Mouse (Mus musculus): ENCODE data around the gene Slc25a26.

DNA sequence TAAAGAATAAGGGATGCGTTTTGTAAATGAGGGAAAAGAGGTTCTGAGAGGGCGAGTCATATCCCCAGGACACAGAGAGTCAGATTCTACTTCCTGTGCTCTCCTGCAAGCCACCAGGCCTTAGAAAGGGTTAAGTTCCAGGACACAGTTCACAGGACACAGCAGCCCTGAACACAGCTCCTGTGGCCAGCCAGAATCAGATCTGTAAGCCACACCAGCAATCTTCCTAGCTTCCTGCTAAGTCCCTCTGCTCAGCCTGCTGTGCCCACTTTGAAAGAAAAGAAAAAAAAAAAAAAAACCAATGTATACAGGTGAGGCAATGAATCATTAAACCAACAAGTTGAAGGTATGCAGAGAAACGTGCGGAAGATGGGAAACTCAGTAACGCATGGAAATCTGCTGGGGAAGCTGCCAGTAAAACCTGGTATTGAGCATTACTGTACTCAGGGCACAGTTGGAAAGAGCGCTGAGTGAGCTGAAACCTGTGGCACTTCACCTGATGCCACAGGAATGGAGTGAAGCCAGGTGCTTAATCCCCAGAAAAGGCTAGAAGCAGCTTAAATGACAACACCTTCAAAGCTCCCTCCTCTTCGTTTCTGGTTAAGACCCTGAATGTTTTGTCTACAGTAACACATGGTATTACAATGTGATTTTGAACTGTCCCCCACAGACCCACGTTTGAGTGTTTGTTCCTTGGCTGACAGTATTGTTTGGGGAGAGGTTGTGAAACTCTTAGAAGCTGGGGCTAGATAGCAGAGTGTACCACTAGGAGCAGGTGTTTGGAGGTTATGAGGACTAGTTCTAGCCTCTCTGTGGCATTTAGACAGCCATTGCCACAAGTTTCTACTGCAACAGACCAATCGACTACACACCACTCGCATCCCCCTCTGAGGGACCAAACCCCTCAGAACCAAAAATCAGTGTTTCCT lies 153.5 kb downstream of the Slc25a26 start:
- TF ChIP-seq CTCF (IDR thresholded peaks at IDR 0.05; ENCODE audit: low read depth) = no peak
- TF ChIP-seq EP300 (optimal IDR thresholded peaks at IDR 0.05) = no peak
